Mouse (Mus musculus) brain, embryonic 14.5 days (tissue): Measurements from ENCODE around the gene Rasl11a.
"Not testable (repeated sequence)": the region's sequence is repeated elsewhere in the genome, so short reads cannot be mapped to it uniquely, and the experiment has no call there.

Experiments used
- CTCF ChIP-seq: fragments of 200-500 bp; IDR thresholded peaks from 2 replicates; pipeline ENCODE4 v1.5.1; 2012; ENCODE audit warnings: inconsistent platforms, mild to moderate bottlenecking, moderate library complexity, borderline replicate concordance; ENCODE audit not compliant: insufficient read depth, insufficient read length; ENCODE audit errors: extremely low read depth
- POLR2A ChIP-seq: fragments of 200-500 bp; IDR thresholded peaks from 2 replicates; pipeline ENCODE4 v1.6.1; 2012; ENCODE audit warnings: mild to moderate bottlenecking, inconsistent platforms, borderline replicate concordance; ENCODE audit not compliant: poor library complexity, insufficient read depth, insufficient read length, severe bottlenecking; ENCODE audit errors: extremely low read depth

- not testable (repeated sequence) for TF ChIP-seq CTCF, POLR2A
These were observed 50.8 kb downstream of the Rasl11a start for GRCm38 (mm10) chr5:146895667-146896066.
